Mouse (Mus musculus) Patski (cell line): Measurements from ENCODE around the gene Kcnd3. TPM values are rescaled to one million over a fixed set of nuclear protein-coding genes. Genes with fewer than 3 reads are reported as not detected.

Source experiments
- ATAC-seq: fragments of 100-300 bp; one replicate; pipeline ENCODE4 v1.8.0; 2021
- CTCF ChIA-PET: fragments of 350-600 bp; sonication (Branson Sonifier 250); formaldehyde crosslinking; loops from one replicate; lab custom pipeline; 2022; ENCODE audit warnings: inconsistent platforms; lab: Charles Lee
- POLR2A ChIA-PET: fragments of 350-600 bp; sonication (Branson Sonifier 250); formaldehyde crosslinking; loops from one replicate; lab custom pipeline; 2022; ENCODE audit warnings: antibody characterized with exemption, inconsistent platforms; lab: Charles Lee
- DNase-seq: peaks from one replicate; pipeline ENCODE4 v3.0.0-alpha.2; 2011; ENCODE audit warnings: low read depth, low spot score
- H3K27me3 ChIP-seq: fragments of 371-371 bp; one replicate; pipeline ENCODE4 v1.5.1; 2021
- CTCF ChIP-seq: fragments of 100-300 bp; IDR thresholded peaks from one replicate; pipeline ENCODE4 v1.5.1; 2021
- in situ Hi-C: fragments of 300-500 bp; cut with MboI; formaldehyde crosslinking; loops from 3 replicates; pipeline ENCODE4 v1.11.1; 2018; ENCODE audit warnings: low pct_unique_long_range_greater_than_20kb, mixed read lengths
- polyA plus RNA-seq: library from polyadenylated mRNA; unstranded; gene quantifications from one replicate; pipeline ENCODE4 v1.2.3, GENCODE M21; 2021

Kcnd3 gene
- polyA plus RNA-seq, 1 experiment from 2014 or later: 8.3 TPM

DNA sequence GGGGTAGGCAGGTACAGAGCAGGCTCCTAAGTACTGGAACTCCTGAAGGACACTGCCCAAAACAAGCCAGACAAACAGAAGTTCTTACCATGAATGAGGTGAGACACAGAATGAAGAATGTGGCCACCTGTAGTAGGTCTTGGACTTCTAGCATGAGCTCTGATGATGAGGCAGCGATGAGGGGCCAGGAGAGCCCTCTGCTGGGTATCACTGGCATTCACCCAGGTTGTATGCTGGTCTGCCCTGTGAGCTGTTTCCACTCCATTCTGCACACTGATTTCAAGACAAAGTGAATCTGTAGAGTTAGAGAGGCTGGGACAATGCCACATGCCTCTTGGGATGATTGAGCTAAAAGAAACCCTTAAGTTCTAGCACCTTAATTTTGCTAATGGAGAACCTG, 63.5 kb downstream of the Kcnd3 start:
- no peaks in the 10 kb centered on the region for H3K27me3 ChIP-seq
- POLR2A ChIA-PET: no interaction called here
- CTCF ChIA-PET: interaction anchor here (0.9 to 1.5 kb wide), 2 partner anchors 11 to 126 kb away, joined by 3 to 4 read pairs; no protein-coding TSS in a partner anchor
- no peak for DNase-seq
- TF ChIP-seq CTCF: peak; percentile 62
- in situ Hi-C loops: no loop called here
- no peak for ATAC-seq

DNA sequence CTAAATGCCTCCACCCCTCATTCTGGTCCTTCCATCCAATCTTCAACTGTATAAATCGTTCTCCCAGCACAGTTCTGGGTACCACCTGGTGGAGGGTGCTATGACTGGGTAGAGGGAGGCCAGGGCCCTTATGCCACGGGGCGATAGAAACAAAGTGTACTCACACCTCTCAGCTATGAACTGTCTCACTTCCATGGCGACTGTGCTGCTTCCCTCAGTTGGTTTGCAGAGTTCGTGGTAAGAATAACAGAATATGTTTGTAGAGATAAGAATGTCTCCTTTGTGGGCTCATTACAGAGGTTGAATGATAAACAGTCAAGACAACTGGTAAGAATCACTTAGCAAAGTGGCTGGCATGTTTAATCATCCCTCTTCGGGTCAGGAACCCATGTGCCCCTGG, 68.3 kb downstream of the Kcnd3 start:
- ChIA-PET CTCF (interaction anchor here (1.6 kb wide), 1 partner anchor 9 kb away, joined by 4 read pairs; no protein-coding TSS in a partner anchor), POLR2A (no interaction called here)
- no peak for ATAC-seq
- in situ Hi-C loops: no loop called here
- TF ChIP-seq CTCF: no peak
- DNase-seq: no peak
- H3K27me3 ChIP-seq: peaks cover 4% of the 10 kb centered on the region

DNA sequence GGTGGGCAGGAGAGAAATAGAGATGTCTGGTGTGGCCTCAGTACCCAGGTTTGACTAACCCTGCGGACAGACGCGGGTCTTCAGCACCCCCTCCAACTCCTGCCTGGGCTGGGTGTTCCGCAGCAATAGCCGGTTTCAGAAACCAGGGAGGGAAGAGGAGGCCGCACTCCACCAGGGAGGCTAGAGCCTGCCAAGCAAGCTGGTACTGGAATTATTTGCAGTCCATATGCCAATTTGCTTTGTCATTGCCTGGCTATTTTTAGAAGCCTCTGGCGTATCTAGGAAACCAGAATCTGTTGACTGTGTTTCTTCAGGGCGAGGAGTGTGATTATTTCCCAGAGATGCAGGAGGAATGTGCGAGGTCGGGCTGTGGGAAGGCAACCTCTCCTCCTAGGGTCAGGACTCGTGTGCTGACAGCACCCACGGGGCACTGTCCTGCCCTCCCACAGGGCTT, 69.1 kb downstream of the Kcnd3 start:
- no peak for TF ChIP-seq CTCF
- DNase-seq: no peak
- CTCF ChIA-PET: no interaction called here
- peaks cover 4% of the 10 kb centered on the region for H3K27me3 ChIP-seq
- ATAC-seq: peak; percentile 75
- POLR2A ChIA-PET: no interaction called here
- in situ Hi-C loops: no loop called here

DNA sequence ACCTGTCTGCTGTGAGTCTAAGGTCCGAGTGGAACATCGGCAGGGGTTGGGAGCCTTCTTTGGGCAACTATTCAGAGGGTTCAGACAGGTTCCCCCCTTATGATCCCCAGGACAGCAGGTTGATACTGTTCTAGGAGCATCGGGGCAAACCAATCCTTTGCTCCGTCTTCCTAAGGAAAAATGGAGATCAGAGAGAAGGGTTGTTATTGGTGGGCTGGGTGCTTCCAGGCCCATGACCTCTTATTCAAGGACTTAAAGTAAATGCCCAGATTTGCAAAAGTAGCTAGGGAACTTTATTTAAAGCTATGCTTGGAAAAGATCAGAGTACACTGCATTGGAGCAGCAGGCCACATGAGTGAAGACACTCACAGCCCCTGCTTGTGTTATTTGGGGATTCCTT, 69.5 kb downstream of the Kcnd3 start:
- H3K27me3 ChIP-seq: peaks cover 4% of the 10 kb centered on the region
- no peak for TF ChIP-seq CTCF
- in situ Hi-C loops: no loop called here
- ChIA-PET POLR2A (no interaction called here), CTCF (no interaction called here)
- no peak for DNase-seq
- no peak for ATAC-seq

DNA sequence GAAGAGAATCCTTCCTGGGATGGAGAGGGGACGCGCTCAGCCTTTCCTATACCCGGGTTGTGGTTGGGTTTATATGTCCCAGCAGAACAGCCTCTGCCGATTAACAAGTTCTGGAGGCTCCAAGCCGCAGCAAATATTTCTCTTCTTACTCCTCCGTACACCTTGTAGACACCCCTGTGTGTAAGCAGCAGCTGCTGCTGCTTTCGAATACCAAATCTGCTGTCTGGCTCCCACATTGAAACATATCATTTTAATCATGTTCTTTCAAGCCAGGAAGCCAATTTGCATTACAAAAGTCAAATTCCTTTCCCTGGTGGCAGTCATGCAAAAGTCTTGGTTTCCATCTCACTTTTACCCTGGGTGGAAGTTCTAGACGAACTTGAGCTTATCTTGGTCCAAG, 76.7 kb downstream of the Kcnd3 start:
- in situ Hi-C loops: no loop called here
- POLR2A ChIA-PET: interaction anchor here (2.0 kb wide), 1 partner anchor 10 kb away, joined by 4 read pairs; no protein-coding TSS in a partner anchor
- no peak for TF ChIP-seq CTCF
- peaks cover 5% of the 10 kb centered on the region for H3K27me3 ChIP-seq
- CTCF ChIA-PET: no interaction called here
- no peak for DNase-seq
- no peak for ATAC-seq

DNA sequence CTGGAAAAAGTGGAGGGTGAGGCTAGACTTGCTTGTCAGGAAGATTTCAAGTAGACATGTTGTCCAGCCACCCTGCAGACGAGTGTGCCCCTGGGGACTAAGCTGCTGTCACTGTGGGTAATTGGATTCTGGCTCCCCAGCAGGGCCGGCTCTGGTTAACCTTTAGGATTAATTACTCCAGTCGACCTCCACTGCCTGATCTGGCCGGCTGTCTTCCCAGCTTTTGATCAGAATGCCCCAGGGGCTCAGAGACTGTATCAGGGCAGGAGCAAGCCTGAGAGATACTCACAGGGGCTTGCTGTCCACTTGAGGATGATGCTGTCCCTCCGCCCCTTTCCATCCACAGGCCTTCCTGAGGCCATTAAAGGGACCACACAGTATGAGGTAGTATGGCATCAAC, 77.6 kb downstream of the Kcnd3 start:
- peak; percentile 28 for ATAC-seq
- H3K27me3 ChIP-seq: peaks cover 5% of the 10 kb centered on the region
- CTCF ChIA-PET: no interaction called here
- no peak for DNase-seq
- POLR2A ChIA-PET: interaction anchor here (2.0 kb wide), 1 partner anchor 9 kb away, joined by 4 read pairs; no protein-coding TSS in a partner anchor
- no peak for TF ChIP-seq CTCF
- in situ Hi-C loops: no loop called here

DNA sequence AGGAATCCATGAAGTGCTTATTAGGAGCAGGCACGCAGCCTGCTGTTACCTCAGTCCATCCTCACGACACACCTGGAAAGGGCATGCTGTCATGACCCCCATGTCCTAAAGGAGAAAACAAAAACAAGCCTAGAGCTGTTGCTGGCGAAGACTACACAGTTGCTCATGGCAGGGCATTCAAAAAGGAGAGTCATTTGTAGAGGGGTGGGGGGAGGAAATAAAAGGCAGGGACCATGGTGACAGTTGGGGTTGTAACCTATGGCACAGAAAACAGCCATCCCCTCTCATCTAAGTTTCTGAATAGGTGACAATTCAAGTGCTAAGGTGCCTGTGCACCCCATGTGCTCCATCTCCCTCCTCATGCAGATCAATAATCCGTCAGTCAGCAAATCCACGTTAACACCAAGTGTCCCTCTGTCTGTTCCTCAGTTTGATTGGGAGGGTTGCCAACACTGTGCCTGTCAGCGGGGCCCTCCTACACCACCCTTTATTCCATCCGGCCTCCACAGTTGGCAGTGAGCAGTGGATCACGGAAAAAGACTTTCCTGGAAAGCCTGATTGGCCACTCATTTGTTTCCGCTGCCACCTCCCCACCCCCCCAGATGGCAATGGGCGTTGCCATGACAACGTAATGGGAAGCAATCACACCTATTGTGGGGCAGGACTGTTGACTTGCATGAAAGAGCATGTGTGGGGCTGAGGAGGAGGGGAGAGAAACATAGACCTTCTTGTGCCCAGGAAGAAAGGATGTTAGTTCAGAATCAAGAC, 78.4 kb downstream of the Kcnd3 start:
- ATAC-seq (no peak), DNase-seq (no peak)
- in situ Hi-C loops: no loop called here
- peaks cover 5% of the 10 kb centered on the region for H3K27me3 ChIP-seq
- CTCF ChIA-PET: no interaction called here
- POLR2A ChIA-PET: interaction anchor here (2.0 kb wide), 1 partner anchor 9 kb away, joined by 4 read pairs; no protein-coding TSS in a partner anchor
- no peak for TF ChIP-seq CTCF

DNA sequence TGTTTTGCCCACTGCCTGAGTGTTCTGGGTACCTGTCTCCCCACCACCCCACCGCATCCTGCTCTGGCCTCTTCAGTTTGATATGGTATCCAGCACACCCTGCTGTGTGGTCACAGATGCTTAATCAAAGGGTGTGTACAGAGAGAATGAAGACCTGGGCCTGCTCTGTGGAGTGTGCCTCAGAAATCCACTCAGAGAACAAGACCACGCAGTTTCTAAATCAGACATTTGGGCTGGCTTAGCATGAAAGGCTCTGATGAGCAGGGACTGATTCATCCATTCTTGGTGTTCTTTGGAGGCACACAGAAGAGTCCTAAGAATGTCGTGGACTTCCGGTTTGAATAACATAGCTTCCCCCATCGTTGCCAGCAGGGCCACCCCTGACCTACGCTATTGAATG, 86.3 kb downstream of the Kcnd3 start:
- in situ Hi-C loops: no loop called here
- DNase-seq (no peak), ATAC-seq (peak; percentile 53)
- POLR2A ChIA-PET: interaction anchor here (0.6 to 1.4 kb wide), 2 partner anchors 9 to 90 kb away, joined by 4 to 5 read pairs; no protein-coding TSS in a partner anchor
- TF ChIP-seq CTCF: no peak
- no peaks in the 10 kb centered on the region for H3K27me3 ChIP-seq
- CTCF ChIA-PET: interaction anchor here (0.7 kb wide), 1 partner anchor 11 kb away, joined by 3 read pairs; no protein-coding TSS in a partner anchor

DNA sequence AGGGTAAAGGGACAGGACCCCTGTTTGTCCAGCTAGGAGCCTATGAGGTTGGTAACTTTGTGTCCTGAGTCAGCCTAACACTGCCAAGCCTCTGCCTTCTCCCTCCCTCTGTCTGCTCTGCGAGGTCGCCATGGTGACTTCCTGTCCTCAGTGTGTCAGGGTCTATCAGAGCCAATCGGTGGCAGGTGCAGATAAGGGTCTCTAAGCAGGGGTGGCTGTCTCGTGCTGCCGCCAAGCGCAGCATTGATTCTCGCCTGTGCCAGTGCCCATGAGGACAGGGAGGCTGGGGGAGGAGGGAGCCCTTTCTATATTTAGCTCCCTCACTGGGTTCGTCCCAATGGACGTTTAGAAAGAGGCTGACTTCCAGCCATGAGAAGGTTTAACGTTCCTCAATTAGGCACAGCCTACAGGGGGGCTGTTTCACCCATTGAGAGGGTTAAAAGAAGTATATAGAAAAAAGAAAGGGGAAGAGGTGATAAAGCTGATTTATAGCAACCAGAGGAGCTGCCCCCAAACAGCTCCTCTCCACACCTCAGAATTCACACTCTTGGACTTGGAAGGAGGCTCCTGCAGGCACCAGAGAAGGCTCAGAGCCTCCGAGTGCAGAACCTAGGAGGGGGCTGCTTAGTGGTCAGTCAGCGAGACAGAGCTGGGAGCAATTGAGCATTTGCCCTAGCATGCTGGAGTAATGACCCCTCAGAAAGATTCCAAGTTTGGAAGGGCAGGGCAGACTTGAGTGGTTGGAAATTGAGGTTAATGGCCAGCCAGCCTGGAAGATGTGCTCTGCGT, 86.9 kb downstream of the Kcnd3 start:
- CTCF ChIA-PET: interaction anchor here (0.7 kb wide), 1 partner anchor 12 kb away, joined by 3 read pairs; no protein-coding TSS in a partner anchor
- no peaks in the 10 kb centered on the region for H3K27me3 ChIP-seq
- in situ Hi-C loops: no loop called here
- ATAC-seq: no peak
- no peak for DNase-seq
- POLR2A ChIA-PET: interaction anchor here (0.6 to 1.4 kb wide), 2 partner anchors 9 to 91 kb away, joined by 4 to 5 read pairs; no protein-coding TSS in a partner anchor
- TF ChIP-seq CTCF: no peak

DNA sequence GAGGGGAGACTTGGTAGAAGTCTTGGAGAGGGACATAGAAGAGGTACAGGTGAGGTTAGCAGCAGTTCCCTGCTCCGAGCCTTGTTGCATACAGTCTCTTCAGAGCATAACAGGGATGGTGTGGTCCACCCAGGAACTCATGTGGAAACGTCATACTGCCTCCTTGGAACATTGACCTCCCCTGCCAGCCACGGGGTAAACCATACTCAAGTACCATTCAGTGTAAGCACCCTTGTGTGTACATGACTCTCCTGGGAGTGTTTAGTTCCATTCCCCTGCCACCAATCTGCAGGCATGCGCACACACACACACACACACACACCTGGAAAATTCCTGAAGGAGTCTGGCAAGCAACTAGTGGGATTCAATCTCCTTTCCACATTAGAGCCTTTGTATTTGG, 90.6 kb downstream of the Kcnd3 start:
- in situ Hi-C loops: no loop called here
- CTCF ChIA-PET: no interaction called here
- DNase-seq: no peak
- no peak for ATAC-seq
- no peaks in the 10 kb centered on the region for H3K27me3 ChIP-seq
- TF ChIP-seq CTCF: no peak
- POLR2A ChIA-PET: no interaction called here
